Mouse (Mus musculus) embryonic facial prominence, embryonic 14.5 days (tissue): Measurements from ENCODE around the gene Fam178b. TPM values are rescaled to one million over a fixed set of nuclear protein-coding genes. Genes with fewer than 3 reads are reported as not detected.

Source experiments
- ATAC-seq: fragments of 200-750 bp; cut with Nextera tagmentation; 2 replicates; pipeline ENCODE4 v1.8.0; 2017; ENCODE audit warnings: low read depth, moderate number of reproducible peaks, moderate TSS enrichment
- DNase-seq: peaks from one replicate; pipeline ENCODE4 v3.0.0-alpha.2; 2015; ENCODE audit warnings: low spot score
- H3K27ac ChIP-seq: fragments of 300-500 bp; sonication (generic); replicated peaks from 2 replicates; pipeline ENCODE4 v1.5.1; 2014; ENCODE audit warnings: low read depth, mild to moderate bottlenecking, low read length, moderate library complexity
- H3K27me3 ChIP-seq: fragments of 300-500 bp; sonication (generic); replicated peaks from 2 replicates; pipeline ENCODE4 v1.6.1; 2014; ENCODE audit warnings: low read length; ENCODE audit not compliant: control insufficient read depth, insufficient read depth
- H3K36me3 ChIP-seq: fragments of 300-500 bp; sonication (generic); 2 replicates; pipeline ENCODE4 v1.6.1; 2014; ENCODE audit warnings: low read length, mixed read lengths; ENCODE audit not compliant: control insufficient read depth, insufficient read depth
- H3K4me1 ChIP-seq: fragments of 300-500 bp; sonication (generic); 2 replicates; pipeline ENCODE4 v1.6.1; 2014; ENCODE audit warnings: antibody characterized with exemption, low read length; ENCODE audit not compliant: control insufficient read depth, insufficient read depth
- H3K4me2 ChIP-seq: fragments of 300-500 bp; sonication (generic); 2 replicates; pipeline ENCODE4 v1.6.1; 2014; ENCODE audit warnings: low read depth, mild to moderate bottlenecking, low read length, moderate library complexity, mixed read lengths
- H3K4me3 ChIP-seq: fragments of 300-500 bp; sonication (generic); 2 replicates; pipeline ENCODE4 v1.5.1; 2014; ENCODE audit warnings: low read depth, mild to moderate bottlenecking, low read length
- H3K9ac ChIP-seq: fragments of 300-500 bp; sonication (generic); 2 replicates; pipeline ENCODE4 v1.6.1; 2014; ENCODE audit warnings: low read depth, mild to moderate bottlenecking, low read length, moderate library complexity, mixed read lengths
- H3K9me3 ChIP-seq: fragments of 300-500 bp; sonication (generic); 2 replicates; pipeline ENCODE4 v1.6.1; 2016; ENCODE audit warnings: low read length; ENCODE audit not compliant: control insufficient read depth
- WGBS: fragments of 180-500 bp; shearing (Covaris S2); extraction: QIAGEN DNeasy Blood & Tissue Kit; methylation state at CpG from one replicate; pipeline ENCODE4 v1.1.7; 2014; 5-methylcytosine and 5-hydroxymethylcytosine counted together
- polyA plus RNA-seq: library from polyadenylated mRNA; unstranded; fragments of >200 nt; fragmentation: Nextera tagmentation; extraction: Ambion mirVana; gene quantifications from 2 replicates; pipeline ENCODE4 v1.2.1, GENCODE M21; 2014

The Fam178b gene
- polyA plus RNA-seq, 1 experiment from 2014 or later, result 1.6 TPM

DNA sequence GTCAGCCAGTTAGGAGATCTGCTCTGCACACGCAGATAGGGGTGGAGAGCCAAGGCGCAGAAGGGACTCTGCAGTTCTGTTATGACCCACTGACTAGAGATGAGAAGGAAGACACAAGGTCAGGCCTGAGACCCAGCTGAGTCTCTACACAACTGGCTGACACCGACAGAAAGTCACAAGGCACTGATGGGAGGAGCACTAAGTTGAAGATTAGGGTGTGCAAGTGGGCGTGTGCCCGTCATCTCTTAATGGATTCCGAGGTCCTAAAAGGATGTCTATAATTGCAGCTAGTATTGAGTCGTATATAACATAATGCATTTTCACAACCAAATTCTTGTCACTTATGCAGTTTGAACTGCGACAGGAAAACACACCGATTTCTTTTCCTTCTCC, 38.4 kb downstream of the Fam178b start:
- no peak for ATAC-seq
- DNase-seq, result no peak
- no peaks in the 10 kb centered on the region for H3K36me3 ChIP-seq
- no peak overlapping the region for H3K9ac ChIP-seq
- 74% methylated on average over 9 of the region's 9 CpGs for whole genome bisulfite sequencing
- H3K4me3 ChIP-seq, result no peak overlapping the region
- H3K4me2 ChIP-seq, result no peak overlapping the region
- H3K27me3 ChIP-seq, result no peaks in the 10 kb centered on the region
- H3K9me3 ChIP-seq, result no peaks in the 10 kb centered on the region
- no peaks in the 10 kb centered on the region for H3K4me1 ChIP-seq
- H3K27ac ChIP-seq, result no peak overlapping the region

- Histone ChIP-seq H3K9ac (no peak overlapping the region), H3K4me3 (no peak overlapping the region), H3K9me3 (no peaks in the 10 kb centered on the region), H3K27ac (no peak overlapping the region), H3K4me2 (no peak overlapping the region), H3K27me3 (no peaks in the 10 kb centered on the region), H3K36me3 (no peaks in the 10 kb centered on the region), H3K4me1 (no peaks in the 10 kb centered on the region)
- 85% methylated on average over 7 of the region's 7 CpGs for WGBS
- ATAC-seq (no peak), DNase-seq (no peak)
Observed at GRCm38 (mm10) chr1:36643957-36644614, 38.9 kb downstream of the Fam178b start.

DNA sequence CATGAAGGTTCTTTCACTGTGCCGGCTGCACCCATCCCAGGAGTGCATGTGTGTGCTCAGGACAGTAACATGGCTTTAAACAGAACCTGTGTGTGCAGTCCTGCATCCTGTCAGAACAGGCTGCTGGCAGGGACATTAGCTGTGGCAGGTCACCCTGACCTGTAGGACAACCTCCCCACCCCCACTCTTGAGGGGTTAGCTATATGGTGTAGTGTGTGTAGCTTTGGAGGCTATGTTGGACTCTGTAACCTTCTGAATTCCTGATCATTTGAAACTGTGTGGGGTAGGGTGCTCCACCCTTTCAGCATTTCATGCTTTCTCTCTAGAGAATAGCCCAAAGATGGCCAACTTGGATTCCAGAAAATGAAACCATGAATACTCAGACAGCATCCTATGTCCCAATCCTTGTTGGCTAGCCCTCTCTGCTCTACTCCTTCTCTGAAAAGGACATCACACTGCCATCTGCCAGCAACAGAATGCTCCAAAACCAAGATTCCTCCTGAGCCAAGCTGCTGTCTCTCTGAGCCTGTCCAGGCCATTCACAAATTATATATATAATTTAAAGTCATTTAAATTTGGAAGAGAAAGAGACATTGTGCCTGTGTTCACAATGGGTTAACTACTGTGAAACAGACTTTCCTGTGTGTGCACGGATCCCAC, 47.0 kb downstream of the Fam178b start:
- WGBS, result 65% methylated on average over 2 of the region's 2 CpGs
- Histone ChIP-seq H3K9ac (0 out of 2 replicates have a peak overlapping the region, but pooled peaks have one; percentile 19), H3K27me3 (no peaks in the 10 kb centered on the region), H3K9me3 (no peaks in the 10 kb centered on the region), H3K27ac (0 out of 2 replicates have a peak overlapping the region, but pooled peaks have one; percentile 49), H3K36me3 (no peaks in the 10 kb centered on the region), H3K4me3 (no peak overlapping the region), H3K4me2 (no peak overlapping the region), H3K4me1 (0 out of 2 replicates have a peak, but pooled peaks cover 5% of the 10 kb centered on the region)
- ATAC-seq (no peak), DNase-seq (no peak)

DNA sequence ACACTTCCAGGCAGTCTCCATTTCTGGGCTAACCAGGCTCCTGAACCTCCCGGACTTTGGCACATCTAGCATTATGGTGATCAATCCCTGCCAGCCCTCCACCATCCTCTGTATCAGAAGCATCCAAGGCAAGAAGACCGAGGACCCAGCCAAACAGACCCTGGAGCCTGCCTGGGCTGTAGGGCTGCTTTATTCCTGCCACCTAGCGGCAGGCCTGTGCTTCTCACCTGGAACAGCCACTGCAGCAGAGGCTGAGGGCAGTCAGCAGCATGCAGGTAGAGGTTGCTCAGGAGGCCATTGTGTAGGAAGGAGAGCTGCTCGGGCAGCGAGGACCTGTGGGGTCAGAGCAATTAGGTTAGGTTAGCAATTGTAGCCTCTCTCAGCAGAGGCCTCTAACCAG, 48.0 kb downstream of the Fam178b start:
- ATAC-seq, result peak; percentile 87
- Histone ChIP-seq H3K4me1 (0 out of 2 replicates have a peak, but pooled peaks cover 5% of the 10 kb centered on the region), H3K4me3 (no peak overlapping the region), H3K27ac (no peak overlapping the region), H3K27me3 (no peaks in the 10 kb centered on the region), H3K9me3 (no peaks in the 10 kb centered on the region), H3K9ac (no peak overlapping the region), H3K36me3 (no peaks in the 10 kb centered on the region), H3K4me2 (no peak overlapping the region)
- peak; percentile 82 for DNase-seq
- 18% methylated on average over 5 of the region's 5 CpGs for WGBS

- Histone ChIP-seq H3K4me3 (no peak overlapping the region), H3K27ac (no peak overlapping the region), H3K9me3 (no peaks in the 10 kb centered on the region), H3K36me3 (no peaks in the 10 kb centered on the region), H3K4me1 (0 out of 2 replicates have a peak, but pooled peaks cover 5% of the 10 kb centered on the region), H3K9ac (no peak overlapping the region), H3K27me3 (no peaks in the 10 kb centered on the region), H3K4me2 (no peak overlapping the region)
- 46% methylated on average over 5 of the region's 5 CpGs for whole genome bisulfite sequencing
- DNase-seq, result no peak
- no peak for ATAC-seq
Observed at GRCm38 (mm10) chr1:36633920-36634319, 49.1 kb downstream of the Fam178b start.

- WGBS, result 74% methylated on average over 1 of the region's 1 CpGs
Observed at GRCm38 (mm10) chr1:36632846-36633245, 50.1 kb downstream of the Fam178b start.

GRCm38 (mm10) chr1:36632090-36632489, 50.9 kb downstream of the Fam178b start:
- no peak overlapping the region for H3K27ac ChIP-seq
- 0 out of 2 replicates have a peak, but pooled peaks cover 5% of the 10 kb centered on the region for H3K4me1 ChIP-seq
- no peak overlapping the region for H3K4me3 ChIP-seq
- DNase-seq (no peak), ATAC-seq (no peak)
- H3K9me3 ChIP-seq, result no peaks in the 10 kb centered on the region
- H3K4me2 ChIP-seq, result no peak overlapping the region
- H3K9ac ChIP-seq, result no peak overlapping the region
- H3K27me3 ChIP-seq, result no peaks in the 10 kb centered on the region
- WGBS, result 75% methylated on average over 4 of the region's 4 CpGs
- H3K36me3 ChIP-seq, result no peaks in the 10 kb centered on the region

More at GRCm38 (mm10) chr1:36632846-36633245, 50.1 kb downstream of the Fam178b start:
- H3K9ac ChIP-seq, result no peak overlapping the region
- ATAC-seq, result no peak
- H3K4me1 ChIP-seq, result 0 out of 2 replicates have a peak, but pooled peaks cover 5% of the 10 kb centered on the region
- DNase-seq, result no peak
- H3K27ac ChIP-seq, result no peak overlapping the region
- H3K9me3 ChIP-seq, result no peaks in the 10 kb centered on the region
- no peak overlapping the region for H3K4me3 ChIP-seq
- H3K4me2 ChIP-seq, result no peak overlapping the region
- H3K36me3 ChIP-seq, result no peaks in the 10 kb centered on the region
- no peaks in the 10 kb centered on the region for H3K27me3 ChIP-seq

GRCm38 (mm10) chr1:36631391-36631790, 51.6 kb downstream of the Fam178b start:
- no peak overlapping the region for H3K4me3 ChIP-seq
- no peak overlapping the region for H3K4me2 ChIP-seq
- no peak overlapping the region for H3K9ac ChIP-seq
- no peaks in the 10 kb centered on the region for H3K36me3 ChIP-seq
- H3K9me3 ChIP-seq, result no peaks in the 10 kb centered on the region
- DNase-seq (no peak), ATAC-seq (no peak)
- no peaks in the 10 kb centered on the region for H3K27me3 ChIP-seq
- 0 out of 2 replicates have a peak, but pooled peaks cover under 1% of the 10 kb centered on the region for H3K4me1 ChIP-seq
- no peak overlapping the region for H3K27ac ChIP-seq
- 14% methylated on average over 4 of the region's 4 CpGs for WGBS
